Mouse (Mus musculus) Patski (cell line): Measurements from ENCODE around the gene Nptn. TPM values are rescaled to one million over a fixed set of nuclear protein-coding genes. Genes with fewer than 3 reads are reported as not detected.
"Not testable (repeated sequence)": the region's sequence is repeated elsewhere in the genome, so short reads cannot be mapped to it uniquely, and the experiment has no call there.

Experiments
- ATAC-seq: fragments of 100-300 bp; one replicate; pipeline ENCODE4 v1.8.0; 2021
- CTCF ChIA-PET: fragments of 350-600 bp; sonication (Branson Sonifier 250); formaldehyde crosslinking; loops from one replicate; lab custom pipeline; 2022; ENCODE audit warnings: inconsistent platforms; lab: Charles Lee
- POLR2A ChIA-PET: fragments of 350-600 bp; sonication (Branson Sonifier 250); formaldehyde crosslinking; loops from one replicate; lab custom pipeline; 2022; ENCODE audit warnings: antibody characterized with exemption, inconsistent platforms; lab: Charles Lee
- DNase-seq: peaks from one replicate; pipeline ENCODE4 v3.0.0-alpha.2; 2011; ENCODE audit warnings: low read depth, low spot score
- H3K27me3 ChIP-seq: fragments of 371-371 bp; one replicate; pipeline ENCODE4 v1.5.1; 2021
- CTCF ChIP-seq: fragments of 100-300 bp; IDR thresholded peaks from one replicate; pipeline ENCODE4 v1.5.1; 2021
- in situ Hi-C: fragments of 300-500 bp; cut with MboI; formaldehyde crosslinking; loops from 3 replicates; pipeline ENCODE4 v1.11.1; 2018; ENCODE audit warnings: low pct_unique_long_range_greater_than_20kb, mixed read lengths
- polyA plus RNA-seq: library from polyadenylated mRNA; unstranded; gene quantifications from one replicate; pipeline ENCODE4 v1.2.3, GENCODE M21; 2021

The Nptn gene
- polyA plus RNA-seq, 1 experiment from 2014 or later = 424 TPM

- DNase-seq = no peak
- CTCF ChIA-PET = interaction anchor here (1.3 to 6.4 kb wide), 3 partner anchors 8 to 22 kb away, joined by 3 to 48 read pairs (median 12); partner anchors contain the start of gene Nptn
- in situ Hi-C loops = no loop called here
- no peak for ATAC-seq
- POLR2A ChIA-PET = interaction anchor here (0.7 kb wide), 1 partner anchor 113 kb away, joined by 4 read pairs; no protein-coding TSS in a partner anchor
- no peak for TF ChIP-seq CTCF
- H3K27me3 ChIP-seq = no peaks in the 10 kb centered on the region
These were observed 24.3 kb upstream of the Nptn start for GRCm38 (mm10) chr9:58557457-58558455.

DNA sequence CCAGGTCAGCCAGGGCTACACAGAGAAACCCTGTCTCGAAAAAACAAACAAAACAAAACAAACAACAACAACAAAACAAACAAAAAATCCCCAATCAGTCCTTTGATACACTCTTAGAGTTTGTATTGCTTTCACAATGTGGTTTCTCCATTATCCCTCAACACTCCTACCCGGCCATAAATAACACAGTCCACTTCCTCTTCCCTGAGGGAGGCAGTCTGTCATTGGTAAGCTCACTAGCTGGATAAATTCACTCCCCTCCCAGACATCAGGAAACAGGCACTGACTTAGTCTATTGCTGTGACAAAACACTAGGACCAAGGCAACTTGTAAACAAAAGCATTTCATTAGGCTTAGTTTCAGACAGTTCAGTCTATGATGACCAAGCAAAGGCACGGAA is 21.8 kb upstream of the Nptn start:
- H3K27me3 ChIP-seq = peaks cover 3% of the 10 kb centered on the region
- POLR2A ChIA-PET = interaction anchor here (0.6 to 0.7 kb wide), 2 partner anchors 22 to 59 kb away, joined by 3 read pairs; partner anchors contain the start of gene Nptn
- in situ Hi-C loops = no loop called here
- CTCF ChIA-PET = interaction anchor here (2.0 kb wide), 1 partner anchor 19 kb away, joined by 7 read pairs; no protein-coding TSS in a partner anchor
- no peak for TF ChIP-seq CTCF
- DNase-seq = no peak
- no peak for ATAC-seq

GRCm38 (mm10) chr9:58565945-58566344 is 16.1 kb upstream of the Nptn start:
- DNase-seq, in situ Hi-C loops, ATAC-seq, POLR2A ChIA-PET, H3K27me3 ChIP-seq: not testable (repeated sequence)
- CTCF ChIA-PET = interaction anchor here (1.3 to 3.3 kb wide), 6 partner anchors 10 to 48 kb away, joined by 3 to 13 read pairs (median 5); partner anchors contain the start of gene Cd276

- CTCF ChIA-PET = interaction anchor here (3.3 kb wide), 1 partner anchor 12 kb away, joined by 12 read pairs; the partner anchor contains the start of gene Cd276
- DNase-seq (no peak), ATAC-seq (no peak)
- TF ChIP-seq CTCF = peak; percentile 45
- peaks cover 8% of the 10 kb centered on the region for H3K27me3 ChIP-seq
- POLR2A ChIA-PET = no interaction called here
- in situ Hi-C loops = no loop called here
These were observed 14.4 kb upstream of the Nptn start for GRCm38 (mm10) chr9:58567682-58568081.

DNA sequence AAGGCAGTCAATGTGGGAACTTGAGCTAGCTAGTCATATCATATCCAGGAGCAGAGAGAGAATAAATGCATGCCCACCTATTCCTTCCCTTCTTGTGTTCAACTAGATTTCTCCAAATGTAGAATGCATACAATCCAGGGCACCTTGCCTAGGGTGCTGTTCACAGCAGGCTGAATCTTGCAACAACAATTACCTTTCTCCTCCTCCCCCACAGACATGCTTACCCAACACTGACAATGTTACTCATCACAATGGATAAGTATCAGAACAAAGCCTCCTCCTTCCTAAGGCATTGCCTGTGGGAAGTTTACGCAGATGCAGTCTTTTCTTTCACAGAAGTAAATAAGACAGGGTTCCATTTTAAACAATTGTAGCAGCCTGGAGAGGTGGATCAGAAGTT is 11.0 kb upstream of the Nptn start:
- no peak for TF ChIP-seq CTCF
- DNase-seq (no peak), ATAC-seq (no peak)
- ChIA-PET CTCF (interaction anchor here (1.7 to 2.1 kb wide), 2 partner anchors 8 to 12 kb away, joined by 3 to 10 read pairs; no protein-coding TSS in a partner anchor), POLR2A (no interaction called here)
- H3K27me3 ChIP-seq = peaks cover 5% of the 10 kb centered on the region
- in situ Hi-C loops = loop anchor here (10.0 kb wide), 1 partner anchor 304 kb away; no protein-coding TSS in a partner anchor

- POLR2A ChIA-PET = interaction anchor here (1.4 kb wide), 1 partner anchor 24 kb away, joined by 9 read pairs; the partner anchor contains the start of gene Cd276
- in situ Hi-C loops = loop anchor here (5.0 to 10.0 kb wide), 2 partner anchors 36 to 296 kb away; no protein-coding TSS in a partner anchor
- peak; percentile 98 for TF ChIP-seq CTCF
- CTCF ChIA-PET = interaction anchor here (0.6 to 6.6 kb wide), 34 partner anchors 9 to 350 kb away, joined by 3 to 48 read pairs (median 4); partner anchors contain the start of gene Cd276
- no peaks in the 10 kb centered on the region for H3K27me3 ChIP-seq
- DNase-seq (no peak), ATAC-seq (peak; percentile 12)
These were observed 3.4 kb upstream of the Nptn start for GRCm38 (mm10) chr9:58578669-58579068.

GRCm38 (mm10) chr9:58580453-58581195 is 1.4 kb upstream of the Nptn start:
- ATAC-seq (peak; percentile 49), DNase-seq (peak; percentile 77)
- H3K27me3 ChIP-seq, in situ Hi-C loops: not testable (repeated sequence)
- ChIA-PET POLR2A (interaction anchor here (0.6 to 1.0 kb wide), 6 partner anchors 13 to 90 kb away, joined by 3 to 7 read pairs (median 3); no protein-coding TSS in a partner anchor), CTCF (interaction anchor here (0.8 to 6.6 kb wide), 8 partner anchors 10 to 249 kb away, joined by 3 to 48 read pairs (median 10); partner anchors contain the start of gene Cd276)
- peak; percentile 43 for TF ChIP-seq CTCF

DNA sequence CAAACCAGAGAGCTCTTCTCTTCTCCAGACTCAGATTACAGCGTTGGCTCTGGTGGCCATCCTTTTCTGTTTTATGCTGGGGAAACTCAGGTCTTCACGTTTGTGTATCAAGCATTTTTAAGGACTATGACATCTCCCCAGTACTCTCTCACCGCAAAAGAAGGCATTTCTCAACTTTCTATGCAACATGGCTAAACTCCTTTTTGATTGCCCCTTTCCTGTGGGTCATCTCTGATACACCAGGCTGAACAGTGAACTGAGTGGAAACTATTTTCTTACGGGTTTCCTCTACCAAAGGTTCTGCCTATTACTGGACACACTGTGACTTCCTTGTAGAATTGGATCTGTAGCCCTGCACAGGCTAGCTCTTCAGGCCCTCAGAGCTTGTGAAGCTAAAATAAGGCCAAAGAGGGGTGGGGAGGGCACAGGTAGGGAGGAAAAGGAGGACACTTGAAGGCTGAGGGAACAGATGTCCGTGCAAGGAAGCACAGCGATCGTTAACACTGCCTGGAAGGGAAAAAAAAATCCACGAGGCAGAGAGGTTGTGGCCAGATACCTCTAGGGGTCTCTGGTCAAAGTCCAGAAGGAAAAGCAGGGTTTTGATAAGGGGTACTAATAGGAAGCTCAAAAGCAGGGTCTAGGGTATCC is 633 bp upstream of the Nptn start:
- in situ Hi-C loops = no loop called here
- no peak for TF ChIP-seq CTCF
- CTCF ChIA-PET = interaction anchor here (0.8 to 6.6 kb wide), 9 partner anchors 16 to 250 kb away, joined by 3 to 48 read pairs (median 4); partner anchors contain the start of gene Cd276
- ATAC-seq = peak; percentile 3
- POLR2A ChIA-PET = interaction anchor here (0.6 to 1.0 kb wide), 4 partner anchors 12 to 46 kb away, joined by 3 read pairs; no protein-coding TSS in a partner anchor
- no peak for DNase-seq
- H3K27me3 ChIP-seq = no peaks in the 10 kb centered on the region
